Mouse (Mus musculus): Measurements from ENCODE around the gene Socs1. TPM values are rescaled to one million over a fixed set of nuclear protein-coding genes. Genes with fewer than 3 reads are reported as not detected.

Gene Socs1
- 47.4 TPM for polyA plus RNA-seq (2017; shearing (Covaris generic))

GRCm38 (mm10) chr16:10785371-10786231 lies at the start of gene Socs1:
Gene Socs1 (minus strand): TSS chr16:10785536.

GRCm38 (mm10) chr16:10812865-10813371 lies 27.6 kb upstream of the Socs1 start, which contains the start of gene Gm11172:
Gene Gm11172 (plus strand): TSS chr16:10812915.

GRCm38 (mm10) chr16:10805789-10806527 lies 20.6 kb upstream of the Socs1 start, which contains the start of gene Prm1:
Gene Prm1 (minus strand): TSS chr16:10805839.

GRCm38 (mm10) chr16:10796034-10796433 lies 10.7 kb upstream of the Socs1 start, which contains the start of gene Prm2:
Gene Prm2 (minus strand): TSS chr16:10796134.

GRCm38 (mm10) chr16:10790702-10791101 lies 5.4 kb upstream of the Socs1 start, which contains the start of gene Prm3:
Gene Prm3 (minus strand): TSS chr16:10790914.

GRCm38 (mm10) chr16:10788271-10788670 lies 2.9 kb upstream of the Socs1 start, which contains the start of gene Tnp2:
Gene Tnp2 (minus strand): TSS chr16:10788660.

Other genes starting within 250 kb of the Socs1 start
- gene Dexi, start 242.5 kb downstream of the Socs1 start, polyA plus RNA-seq (2017; shearing (Covaris generic)), result 13.1 TPM
- 15.5 TPM for gene Clec16a, start 240.2 kb downstream of the Socs1 start, polyA plus RNA-seq (2017; shearing (Covaris generic))
- gene Tnp2, start 3.1 kb upstream of the Socs1 start, polyA plus RNA-seq (2017; shearing (Covaris generic)), result 0.98 TPM
- not detected for gene Prm3, start 5.4 kb upstream of the Socs1 start, polyA plus RNA-seq (2017; shearing (Covaris generic))
- gene Prm2, start 10.6 kb upstream of the Socs1 start, polyA plus RNA-seq (2017; shearing (Covaris generic)), result not detected
- gene Prm1, start 20.3 kb upstream of the Socs1 start, polyA plus RNA-seq (2017; shearing (Covaris generic)), result not detected
- gene Gm11172, start 27.4 kb upstream of the Socs1 start, polyA plus RNA-seq (2017; shearing (Covaris generic)), result not detected
- gene Rmi2, start 49.5 kb upstream of the Socs1 start, polyA plus RNA-seq (2017; shearing (Covaris generic)), result 2.1 TPM

Data from effector memory CD4-positive, alpha-beta T cell, adult 7 months (primary cell).